Mouse (Mus musculus) intestine, postnatal 0 days (tissue): ENCODE measurements at regions not wholly inside any gene's neighbourhood (a gene's known extent, or its start where the extent isn't known, plus 50 kb on each side); places are given as distances from the start of the nearest gene placed in this dataset.

ENCODE experiments used
- ATAC-seq: fragments of 200-750 bp; cut with Nextera tagmentation; 2 replicates; pipeline ENCODE4 v1.8.0; 2017; ENCODE audit warnings: mild to moderate bottlenecking, moderate TSS enrichment, moderate library complexity
- H3K27ac ChIP-seq: fragments of 300-500 bp; sonication (generic); 2 replicates; pipeline ENCODE4 v1.5.1; 2014; ENCODE audit warnings: mild to moderate bottlenecking, low read depth, low read length, moderate library complexity
- H3K27me3 ChIP-seq: fragments of 300-500 bp; sonication (generic); replicated peaks from 2 replicates; pipeline ENCODE4 v1.6.1; 2014; ENCODE audit warnings: low read length, mixed read lengths; ENCODE audit not compliant: control insufficient read depth, insufficient read depth
- H3K36me3 ChIP-seq: fragments of 300-500 bp; sonication (generic); 2 replicates; pipeline ENCODE4 v1.6.1; 2014; ENCODE audit warnings: mild to moderate bottlenecking, moderate library complexity; ENCODE audit not compliant: control insufficient read depth, insufficient read depth
- H3K4me1 ChIP-seq: fragments of 300-500 bp; sonication (generic); replicated peaks from 2 replicates; pipeline ENCODE4 v1.6.1; 2014; ENCODE audit warnings: antibody characterized with exemption, low read length, mixed read lengths; ENCODE audit not compliant: control insufficient read depth, insufficient read depth
- H3K4me2 ChIP-seq: fragments of 300-500 bp; sonication (generic); replicated peaks from 2 replicates; pipeline ENCODE4 v1.6.1; 2014; ENCODE audit warnings: low read depth, mild to moderate bottlenecking, moderate library complexity
- H3K4me3 ChIP-seq: fragments of 300-500 bp; sonication (generic); 2 replicates; pipeline ENCODE4 v1.5.1; 2014; ENCODE audit warnings: low read depth, low read length
- H3K9ac ChIP-seq: fragments of 300-500 bp; sonication (generic); 2 replicates; pipeline ENCODE4 v1.6.1; 2014; ENCODE audit warnings: mild to moderate bottlenecking, low read depth, low read length
- H3K9me3 ChIP-seq: fragments of 300-500 bp; sonication (generic); 2 replicates; pipeline ENCODE4 v1.6.1; 2016; ENCODE audit warnings: mixed run types; ENCODE audit not compliant: control insufficient read depth
- CTCF ChIP-seq: sonication (generic); IDR thresholded peaks from 2 replicates; pipeline ENCODE4 v1.5.1; 2016; ENCODE audit warnings: low read depth, mild to moderate bottlenecking, control low read depth, antibody characterized with exemption, moderate library complexity
- WGBS: fragments of 180-500 bp; shearing (Covaris S2); extraction: QIAGEN DNeasy Blood & Tissue Kit; methylation state at CpG from one replicate; pipeline ENCODE4 v1.1.7; 2014; 5-methylcytosine and 5-hydroxymethylcytosine counted together

DNA sequence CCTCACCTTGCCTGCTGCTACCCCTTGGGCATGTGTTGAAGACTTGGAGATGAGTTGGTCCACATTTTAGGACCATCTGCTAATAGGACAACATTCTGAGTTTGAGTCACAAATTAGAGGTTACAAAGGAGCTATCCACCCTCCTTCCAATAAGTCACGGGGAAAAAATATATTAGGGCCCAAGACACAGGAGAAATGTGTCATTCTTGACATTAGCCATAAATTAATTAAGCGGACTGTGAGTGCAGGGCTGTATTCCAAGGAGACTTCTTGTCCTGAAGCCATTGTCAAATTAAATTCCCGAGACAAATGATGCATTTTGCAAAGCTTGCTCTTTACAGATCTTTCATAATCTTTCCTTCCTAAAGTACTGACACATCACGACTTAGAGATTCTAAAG is 79.2 kb downstream of the 1700020N01Rik start:
- ATAC-seq = no peak
- Histone ChIP-seq H3K4me1 (no peaks in the 10 kb centered on the region), H3K27ac (no peak overlapping the region), H3K4me2 (no peak overlapping the region), H3K4me3 (no peak overlapping the region), H3K27me3 (no peaks in the 10 kb centered on the region), H3K9me3 (no peaks in the 10 kb centered on the region), H3K9ac (no peak overlapping the region), H3K36me3 (no peaks in the 10 kb centered on the region)
- no peak for TF ChIP-seq CTCF
- 71% methylated on average over 4 of the region's 4 CpGs for WGBS

DNA sequence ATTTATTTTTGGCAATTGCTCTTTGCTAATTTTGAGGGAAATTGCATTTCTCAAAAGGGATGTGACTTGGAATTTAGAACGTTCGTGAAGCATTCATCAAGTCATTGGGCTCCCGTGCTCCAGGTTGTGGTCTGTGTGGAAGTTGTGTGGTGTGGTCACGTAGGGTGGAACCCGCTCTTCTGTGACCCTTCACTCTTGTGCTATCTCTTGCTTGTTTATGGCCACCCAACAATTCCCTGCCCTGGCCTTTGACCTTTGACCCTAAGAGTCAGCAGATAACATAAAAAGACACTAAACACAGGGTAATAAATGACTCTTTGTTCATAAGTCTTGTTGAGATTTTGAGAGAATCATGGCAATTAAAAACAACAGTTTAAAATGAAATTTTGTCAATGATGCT is 79.7 kb downstream of the 1700020N01Rik start:
- peak; percentile 60 for ATAC-seq
- Histone ChIP-seq H3K9ac (no peak overlapping the region), H3K4me1 (no peaks in the 10 kb centered on the region), H3K9me3 (no peaks in the 10 kb centered on the region), H3K4me2 (no peak overlapping the region), H3K36me3 (no peaks in the 10 kb centered on the region), H3K27me3 (no peaks in the 10 kb centered on the region), H3K27ac (no peak overlapping the region), H3K4me3 (no peak overlapping the region)
- 58% methylated on average over 5 of the region's 5 CpGs for WGBS
- no peak for TF ChIP-seq CTCF

DNA sequence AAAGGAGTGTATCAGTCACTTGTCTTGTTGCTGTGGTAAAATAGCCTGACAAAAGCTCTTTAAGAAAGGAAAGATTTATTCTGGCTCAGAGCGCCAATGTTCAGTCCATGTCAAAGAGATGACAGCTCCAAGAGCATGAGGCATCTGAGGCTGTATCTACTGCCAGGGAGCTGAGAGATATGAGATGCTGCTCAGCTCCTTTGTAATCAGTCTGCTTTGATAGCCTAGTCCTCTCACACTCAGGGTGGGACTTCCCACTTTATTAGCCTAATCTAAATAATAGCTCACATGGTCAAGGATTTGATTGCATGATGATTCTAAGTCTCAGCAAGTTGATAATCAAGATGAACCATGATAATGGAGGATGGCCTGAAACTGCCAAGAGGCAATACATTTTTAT is 80.9 kb downstream of the 1700020N01Rik start:
- 82% methylated on average over 1 of the region's 1 CpGs for WGBS
- peak; percentile 57 for ATAC-seq

DNA sequence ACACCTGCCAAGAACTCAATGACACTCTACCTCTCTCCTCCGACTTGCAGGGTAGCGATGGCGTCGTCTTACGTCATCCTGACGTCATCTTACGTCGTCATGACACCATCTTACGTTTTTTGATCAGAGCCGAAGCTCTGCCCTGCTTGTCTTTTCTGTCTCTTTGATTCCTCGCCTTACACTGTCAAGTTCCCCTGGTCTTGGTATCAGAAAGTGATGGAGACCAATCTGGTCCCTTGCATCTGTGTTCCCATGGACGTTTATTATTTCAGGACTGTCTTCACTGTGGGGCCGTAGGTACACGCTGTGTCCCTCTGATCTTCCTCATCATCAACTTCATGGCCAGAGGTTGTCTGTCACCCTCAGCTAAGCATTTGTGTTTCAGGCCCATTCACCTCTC is 82.8 kb downstream of the 1700020N01Rik start:
- Histone ChIP-seq H3K4me2 (no peak overlapping the region), H3K9me3 (no peaks in the 10 kb centered on the region), H3K9ac (no peak overlapping the region), H3K36me3 (no peaks in the 10 kb centered on the region), H3K4me1 (no peaks in the 10 kb centered on the region), H3K4me3 (no peak overlapping the region), H3K27me3 (no peaks in the 10 kb centered on the region), H3K27ac (no peak overlapping the region)
- TF ChIP-seq CTCF = no peak
- WGBS = 94% methylated on average over 14 of the region's 14 CpGs
- ATAC-seq = no peak

More for the DNA sequence above, 80.9 kb downstream of the 1700020N01Rik start:
- H3K9ac ChIP-seq = no peak overlapping the region
- no peaks in the 10 kb centered on the region for H3K4me1 ChIP-seq
- H3K4me2 ChIP-seq = no peak overlapping the region
- H3K9me3 ChIP-seq = no peaks in the 10 kb centered on the region
- no peak for TF ChIP-seq CTCF
- no peak overlapping the region for H3K4me3 ChIP-seq
- H3K27me3 ChIP-seq = no peaks in the 10 kb centered on the region
- H3K27ac ChIP-seq = no peak overlapping the region
- H3K36me3 ChIP-seq = no peaks in the 10 kb centered on the region

DNA sequence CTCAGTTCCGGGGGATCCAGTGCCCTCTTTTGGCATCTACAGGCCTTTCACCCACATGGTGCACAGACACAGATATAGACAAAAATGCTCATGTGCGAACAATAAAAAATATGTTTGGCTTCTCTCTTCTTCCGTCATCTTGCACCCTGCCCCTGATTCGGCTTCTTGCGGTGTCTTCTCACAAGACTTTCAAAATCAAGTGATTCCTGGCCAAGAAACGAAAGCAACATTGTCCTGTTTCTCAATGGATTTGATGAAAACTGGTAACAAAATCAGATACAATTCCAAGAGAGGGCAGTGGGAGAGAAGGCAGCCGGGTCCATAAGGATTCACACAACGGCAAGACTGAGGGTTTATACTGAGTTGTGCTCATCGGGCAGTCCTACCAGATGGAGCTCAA is 85.0 kb downstream of the 1700020N01Rik start:
- Histone ChIP-seq H3K27me3 (no peaks in the 10 kb centered on the region), H3K4me2 (no peak overlapping the region), H3K4me1 (no peaks in the 10 kb centered on the region), H3K27ac (no peak overlapping the region), H3K9me3 (no peaks in the 10 kb centered on the region), H3K4me3 (no peak overlapping the region), H3K9ac (no peak overlapping the region), H3K36me3 (no peaks in the 10 kb centered on the region)
- TF ChIP-seq CTCF = no peak
- no peak for ATAC-seq
- WGBS = 95% methylated on average over 9 of the region's 9 CpGs

DNA sequence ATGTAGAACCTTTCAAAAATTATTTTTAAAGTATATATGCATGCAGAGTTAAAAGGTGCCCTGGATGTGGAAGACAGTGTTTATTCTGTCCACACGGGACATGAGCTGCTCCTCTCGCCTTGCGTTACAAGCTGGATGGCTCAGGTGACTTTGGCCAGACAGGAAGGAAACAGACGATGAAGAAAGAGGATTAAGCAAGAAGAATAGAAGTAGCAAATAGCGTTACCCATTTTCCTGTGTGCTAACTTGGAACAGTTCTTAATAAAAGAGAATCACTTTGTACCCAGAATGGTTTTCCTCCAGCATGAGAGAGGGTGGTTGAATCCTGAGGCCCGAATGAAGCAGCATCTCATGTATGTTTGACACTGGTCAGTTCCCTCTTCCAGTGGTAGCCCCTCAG is 85.4 kb downstream of the 1700020N01Rik start:
- H3K9ac ChIP-seq = no peak overlapping the region
- no peak overlapping the region for H3K4me3 ChIP-seq
- H3K36me3 ChIP-seq = no peaks in the 10 kb centered on the region
- H3K4me2 ChIP-seq = no peak overlapping the region
- no peaks in the 10 kb centered on the region for H3K9me3 ChIP-seq
- no peaks in the 10 kb centered on the region for H3K4me1 ChIP-seq
- no peak for ATAC-seq
- 90% methylated on average over 6 of the region's 6 CpGs for WGBS
- 0 out of 2 replicates have a peak overlapping the region, but pooled peaks have one; percentile 28 for H3K27ac ChIP-seq
- H3K27me3 ChIP-seq = no peaks in the 10 kb centered on the region
- TF ChIP-seq CTCF = no peak
